Mouse (Mus musculus): ENCODE data around the gene Chrna4.

Chrna4 gene

GRCm38 (mm10) chr2:181071706-181072402, 28.5 kb upstream of the Chrna4 start:
- no peaks in the 10 kb centered on the region for H3K4me1 ChIP-seq (replicated peaks; ENCODE audit: low read depth, low read length)
- H3K27me3 ChIP-seq (ENCODE audit: insufficient read depth, low read length), result no peaks in the 10 kb centered on the region
- no peak overlapping the region for H3K4me3 ChIP-seq (replicated peaks; ENCODE audit: low read length)
- TF ChIP-seq NANOG (IDR thresholded peaks at IDR 0.05; ENCODE audit: borderline replicate concordance, low read length) (no peak), CTCF (conservative IDR thresholded peaks at IDR 0.05; ENCODE audit: low read length) (peak; percentile 90), POU5F1 (IDR thresholded peaks at IDR 0.05; ENCODE audit: borderline replicate concordance, low read length) (no peak)
- no peaks in the 10 kb centered on the region for H3K36me3 ChIP-seq (ENCODE audit: insufficient read depth, low read length)
- H3K9me3 ChIP-seq (ENCODE audit: low read length), result peaks cover 19% of the 10 kb centered on the region

GRCm38 (mm10) chr2:181070136-181070535, 26.8 kb upstream of the Chrna4 start:
- Histone ChIP-seq H3K36me3 (ENCODE audit: insufficient read depth, low read length) (no peaks in the 10 kb centered on the region), H3K9me3 (ENCODE audit: low read length) (peaks cover 8% of the 10 kb centered on the region; the same call in 1 of the 2 replicates), H3K4me1 (replicated peaks; ENCODE audit: low read depth, low read length) (no peaks in the 10 kb centered on the region), H3K27me3 (ENCODE audit: insufficient read depth, low read length) (no peaks in the 10 kb centered on the region), H3K4me3 (replicated peaks; ENCODE audit: low read length) (no peak overlapping the region)
- TF ChIP-seq NANOG (IDR thresholded peaks at IDR 0.05; ENCODE audit: borderline replicate concordance, low read length) (no peak), CTCF (conservative IDR thresholded peaks at IDR 0.05; ENCODE audit: low read length) (no peak), POU5F1 (IDR thresholded peaks at IDR 0.05; ENCODE audit: borderline replicate concordance, low read length) (no peak)

- TF ChIP-seq POU5F1 (IDR thresholded peaks at IDR 0.05; ENCODE audit: borderline replicate concordance, low read length) (no peak), CTCF (conservative IDR thresholded peaks at IDR 0.05; ENCODE audit: low read length) (no peak), NANOG (IDR thresholded peaks at IDR 0.05; ENCODE audit: borderline replicate concordance, low read length) (no peak)
- Histone ChIP-seq H3K4me1 (replicated peaks; ENCODE audit: low read depth, low read length) (no peaks in the 10 kb centered on the region), H3K36me3 (ENCODE audit: insufficient read depth, low read length) (no peaks in the 10 kb centered on the region), H3K27me3 (ENCODE audit: insufficient read depth, low read length) (no peaks in the 10 kb centered on the region), H3K9me3 (ENCODE audit: low read length) (no peaks in the 10 kb centered on the region), H3K4me3 (replicated peaks; ENCODE audit: low read length) (no peak overlapping the region)
Measured at GRCm38 (mm10) chr2:181068499-181068898, 25.2 kb upstream of the Chrna4 start.

- no peaks in the 10 kb centered on the region for H3K4me1 ChIP-seq (replicated peaks; ENCODE audit: low read depth, low read length)
- H3K27me3 ChIP-seq (ENCODE audit: insufficient read depth, low read length), result peaks cover 8% of the 10 kb centered on the region; the same call in 1 of the 2 replicates
- TF ChIP-seq NANOG (IDR thresholded peaks at IDR 0.05; ENCODE audit: borderline replicate concordance, low read length) (no peak), POU5F1 (IDR thresholded peaks at IDR 0.05; ENCODE audit: borderline replicate concordance, low read length) (no peak), CTCF (conservative IDR thresholded peaks at IDR 0.05; ENCODE audit: low read length) (no peak)
- no peaks in the 10 kb centered on the region for H3K9me3 ChIP-seq (ENCODE audit: low read length)
- H3K36me3 ChIP-seq (ENCODE audit: insufficient read depth, low read length), result no peaks in the 10 kb centered on the region
- H3K4me3 ChIP-seq (replicated peaks; ENCODE audit: low read length), result no peak overlapping the region
Measured at GRCm38 (mm10) chr2:181065827-181066226, 22.5 kb upstream of the Chrna4 start.

GRCm38 (mm10) chr2:181060127-181060526, 16.8 kb upstream of the Chrna4 start:
- peaks cover 36% of the 10 kb centered on the region for H3K27me3 ChIP-seq (ENCODE audit: insufficient read depth, low read length)
- no peaks in the 10 kb centered on the region for H3K9me3 ChIP-seq (ENCODE audit: low read length)
- H3K36me3 ChIP-seq (ENCODE audit: insufficient read depth, low read length), result no peaks in the 10 kb centered on the region
- no peak overlapping the region for H3K4me3 ChIP-seq (replicated peaks; ENCODE audit: low read length)
- TF ChIP-seq CTCF (conservative IDR thresholded peaks at IDR 0.05; ENCODE audit: low read length) (peak; percentile 62), POU5F1 (IDR thresholded peaks at IDR 0.05; ENCODE audit: borderline replicate concordance, low read length) (no peak)
- H3K4me1 ChIP-seq (replicated peaks; ENCODE audit: low read depth, low read length), result peaks cover 9% of the 10 kb centered on the region; the same call in 1 of the 2 replicates

- no peak overlapping the region for H3K4me3 ChIP-seq (replicated peaks; ENCODE audit: low read length)
- no peak for TF ChIP-seq NANOG (IDR thresholded peaks at IDR 0.05; ENCODE audit: borderline replicate concordance, low read length)
- TF ChIP-seq CTCF (conservative IDR thresholded peaks at IDR 0.05; ENCODE audit: low read length), result no peak
- TF ChIP-seq POU5F1 (IDR thresholded peaks at IDR 0.05; ENCODE audit: borderline replicate concordance, low read length), result no peak
- no peaks in the 10 kb centered on the region for H3K36me3 ChIP-seq (ENCODE audit: insufficient read depth, low read length)
- peaks cover 9% of the 10 kb centered on the region; the same call in 1 of the 2 replicates for H3K4me1 ChIP-seq (replicated peaks; ENCODE audit: low read depth, low read length)
- H3K9me3 ChIP-seq (ENCODE audit: low read length), result no peaks in the 10 kb centered on the region
- peaks cover 39% of the 10 kb centered on the region for H3K27me3 ChIP-seq (ENCODE audit: insufficient read depth, low read length)
Measured at GRCm38 (mm10) chr2:181058193-181058592, 14.8 kb upstream of the Chrna4 start.

- Histone ChIP-seq H3K9me3 (ENCODE audit: low read length) (no peaks in the 10 kb centered on the region), H3K4me1 (replicated peaks; ENCODE audit: low read depth, low read length) (peaks cover 9% of the 10 kb centered on the region; the same call in 1 of the 2 replicates), H3K36me3 (ENCODE audit: insufficient read depth, low read length) (no peaks in the 10 kb centered on the region), H3K27me3 (ENCODE audit: insufficient read depth, low read length) (peaks cover 39% of the 10 kb centered on the region), H3K4me3 (replicated peaks; ENCODE audit: low read length) (no peak overlapping the region)
- no peak for TF ChIP-seq NANOG (IDR thresholded peaks at IDR 0.05; ENCODE audit: borderline replicate concordance, low read length)
- TF ChIP-seq CTCF (conservative IDR thresholded peaks at IDR 0.05; ENCODE audit: low read length), result no peak
- TF ChIP-seq POU5F1 (IDR thresholded peaks at IDR 0.05; ENCODE audit: borderline replicate concordance, low read length), result no peak
Measured at GRCm38 (mm10) chr2:181057341-181057740, 14.0 kb upstream of the Chrna4 start.

- H3K27me3 ChIP-seq (ENCODE audit: insufficient read depth, low read length), result peaks cover 46% of the 10 kb centered on the region
- peaks cover 7% of the 10 kb centered on the region; the same call in 1 of the 2 replicates for H3K4me1 ChIP-seq (replicated peaks; ENCODE audit: low read depth, low read length)
- no peak overlapping the region for H3K4me3 ChIP-seq (replicated peaks; ENCODE audit: low read length)
- H3K36me3 ChIP-seq (ENCODE audit: insufficient read depth, low read length), result no peaks in the 10 kb centered on the region
- no peak for TF ChIP-seq CTCF (conservative IDR thresholded peaks at IDR 0.05; ENCODE audit: low read length)
- no peak for TF ChIP-seq NANOG (IDR thresholded peaks at IDR 0.05; ENCODE audit: borderline replicate concordance, low read length)
- TF ChIP-seq POU5F1 (IDR thresholded peaks at IDR 0.05; ENCODE audit: borderline replicate concordance, low read length), result no peak
- no peaks in the 10 kb centered on the region for H3K9me3 ChIP-seq (ENCODE audit: low read length)
Measured at GRCm38 (mm10) chr2:181052171-181052570, 8.8 kb upstream of the Chrna4 start.

Measured in E14TG2a.4 (cell line).